Mouse (Mus musculus): Measurements from ENCODE around the gene Mvk. TPM values are rescaled to one million over a fixed set of nuclear protein-coding genes. Genes with fewer than 3 reads are reported as not detected.

Mvk gene
- total RNA-seq (2023): 12.7 TPM

DNA sequence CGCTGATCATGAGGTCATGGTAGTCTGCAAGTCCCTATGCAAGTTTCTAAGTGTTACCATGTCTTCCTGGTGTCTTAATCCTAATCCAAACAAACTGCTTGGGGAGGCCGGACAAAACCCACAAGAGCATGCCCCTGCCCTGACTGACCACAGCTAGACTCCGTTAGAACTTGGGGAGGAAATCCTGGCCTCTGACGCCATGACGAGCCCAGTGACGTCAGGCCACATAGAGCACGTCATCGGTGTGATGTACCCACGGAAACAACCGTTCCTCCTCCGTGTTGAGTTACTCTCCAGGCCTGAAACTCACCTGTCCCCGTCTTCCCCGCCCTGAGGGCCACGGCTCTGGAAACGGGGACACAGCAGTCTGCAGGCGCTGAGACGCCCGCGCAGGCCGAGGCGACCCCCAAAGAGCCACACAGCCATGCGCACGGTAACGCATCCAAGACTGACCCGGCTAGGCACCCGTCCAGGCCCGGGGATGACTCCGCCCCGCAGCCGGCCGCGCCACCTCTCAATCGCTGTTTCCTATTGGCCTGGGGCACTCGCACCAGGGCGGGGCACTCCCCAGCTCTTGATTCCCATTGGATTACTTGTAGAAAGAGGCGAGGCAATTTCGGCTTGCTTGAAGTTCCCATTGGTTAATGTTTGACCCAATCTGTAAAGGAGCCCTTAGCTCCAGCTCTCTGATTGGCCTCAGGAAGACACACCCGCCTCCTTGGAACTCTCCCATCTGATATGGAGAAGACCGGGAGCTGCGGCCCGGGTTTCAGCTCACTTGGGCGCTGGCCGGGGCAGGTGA lies at the start of gene Mvk, which contains the start of gene Mmab:
Mvk (plus strand) TSS at position 704 of the 802 bp plus-strand sequence.
Mmab (minus strand) TSS at position 495 of the 802 bp plus-strand sequence.

Other genes with a start within 250 kb of the Mvk start
- not detected for gene Foxn4, start 170.5 kb upstream of the Mvk start, total RNA-seq (2023)
- 10.0 TPM for gene Myo1h, start 155.1 kb upstream of the Mvk start, total RNA-seq (2023)
- 137 TPM for gene Kctd10, start 63.8 kb upstream of the Mvk start, total RNA-seq (2023)
- gene Ube3b, start 63.7 kb upstream of the Mvk start, total RNA-seq (2023): 57.6 TPM
- gene Mmab, start 209 bp upstream of the Mvk start, total RNA-seq (2023): 7.5 TPM
- gene Fam222a, start 123.7 kb downstream of the Mvk start, total RNA-seq (2023): 5.2 TPM
- gene Trpv4, start 214.2 kb downstream of the Mvk start, total RNA-seq (2023): 0.34 TPM
- gene Gltp, start 246.7 kb downstream of the Mvk start, total RNA-seq (2023): 116 TPM

Measured in CD8-positive naive resting alpha-beta T cell, adult 57 days (primary cell).